Mouse (Mus musculus): Measurements from ENCODE around the gene Tnfrsf8.

- TF ChIP-seq CTCF (IDR thresholded peaks at IDR 0.05) (no peak), EP300 (IDR thresholded peaks at IDR 0.05) (no peak)
Observed at GRCm38 (mm10) chr4:145298846-145299245, 16.1 kb downstream of the Tnfrsf8 start.

Measured in lung, postnatal 0 days (tissue).